Mouse (Mus musculus): ENCODE data around the gene Naa50.

Naa50 gene

GRCm38 (mm10) chr16:44199066-44199703 is 59.6 kb downstream of the Naa50 start:
- DNase-seq (ENCODE audit: low read depth, low spot score), result no peak

DNA sequence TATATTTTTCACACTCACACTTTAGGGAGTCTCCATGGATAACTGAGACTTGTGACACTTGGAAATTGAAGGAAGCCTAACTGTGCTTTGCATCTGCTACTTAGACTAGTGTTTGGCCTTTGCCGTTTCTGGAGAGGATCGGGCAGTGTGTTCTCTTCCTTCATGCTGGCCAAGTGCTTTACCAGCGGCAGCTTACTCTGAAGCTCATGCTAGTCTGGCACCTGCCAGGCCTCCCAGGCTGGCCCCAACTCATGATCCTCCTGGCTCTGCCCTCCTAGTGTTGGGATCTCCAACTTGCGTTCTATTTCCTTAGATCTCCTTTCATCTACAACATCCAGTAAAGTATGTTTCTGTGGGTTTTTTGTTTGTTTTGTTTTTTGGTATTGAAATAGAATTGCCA is 60.5 kb downstream of the Naa50 start:
- no peak for DNase-seq (ENCODE audit: low read depth, low spot score)

DNA sequence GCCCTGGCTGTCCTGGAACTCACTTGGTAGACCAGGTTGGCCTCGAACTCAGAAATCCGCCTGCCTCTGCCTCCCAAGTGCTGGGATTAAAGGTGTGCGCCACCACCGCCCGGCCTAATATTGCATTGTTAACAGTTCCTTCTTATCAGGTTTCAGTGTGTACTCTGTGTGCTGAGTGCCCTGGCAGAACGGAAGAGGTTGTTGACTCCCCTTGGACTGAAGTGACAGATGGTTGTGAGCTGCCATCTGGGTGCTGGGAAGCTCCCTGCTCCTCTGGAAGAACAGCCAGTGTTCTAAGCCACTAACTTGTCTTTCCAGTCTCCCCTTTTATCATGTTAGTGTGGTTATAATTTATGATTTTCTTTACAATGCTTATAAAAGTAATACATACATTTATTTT is 64.7 kb downstream of the Naa50 start:
- DNase-seq (ENCODE audit: low read depth, low spot score), result no peak

DNA sequence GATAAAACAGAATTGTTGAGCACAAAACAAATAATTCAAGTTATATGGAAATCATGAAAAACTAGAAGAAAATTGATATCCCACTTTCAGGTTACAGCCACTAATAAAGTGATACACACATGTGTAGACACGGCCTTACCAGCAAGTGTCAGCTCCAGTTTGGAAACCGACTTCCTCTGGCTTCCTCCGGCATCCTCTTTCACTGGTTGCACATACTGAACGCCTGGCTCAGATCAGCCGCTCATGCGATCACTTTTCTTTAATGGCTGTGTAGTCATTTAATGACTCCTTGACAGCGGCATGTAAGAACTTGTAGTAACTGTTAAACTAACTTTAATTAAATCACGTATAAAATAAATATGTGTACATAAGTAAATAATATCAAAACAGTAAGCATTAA is 66.3 kb downstream of the Naa50 start:
- DNase-seq (ENCODE audit: low read depth, low spot score), result no peak

DNA sequence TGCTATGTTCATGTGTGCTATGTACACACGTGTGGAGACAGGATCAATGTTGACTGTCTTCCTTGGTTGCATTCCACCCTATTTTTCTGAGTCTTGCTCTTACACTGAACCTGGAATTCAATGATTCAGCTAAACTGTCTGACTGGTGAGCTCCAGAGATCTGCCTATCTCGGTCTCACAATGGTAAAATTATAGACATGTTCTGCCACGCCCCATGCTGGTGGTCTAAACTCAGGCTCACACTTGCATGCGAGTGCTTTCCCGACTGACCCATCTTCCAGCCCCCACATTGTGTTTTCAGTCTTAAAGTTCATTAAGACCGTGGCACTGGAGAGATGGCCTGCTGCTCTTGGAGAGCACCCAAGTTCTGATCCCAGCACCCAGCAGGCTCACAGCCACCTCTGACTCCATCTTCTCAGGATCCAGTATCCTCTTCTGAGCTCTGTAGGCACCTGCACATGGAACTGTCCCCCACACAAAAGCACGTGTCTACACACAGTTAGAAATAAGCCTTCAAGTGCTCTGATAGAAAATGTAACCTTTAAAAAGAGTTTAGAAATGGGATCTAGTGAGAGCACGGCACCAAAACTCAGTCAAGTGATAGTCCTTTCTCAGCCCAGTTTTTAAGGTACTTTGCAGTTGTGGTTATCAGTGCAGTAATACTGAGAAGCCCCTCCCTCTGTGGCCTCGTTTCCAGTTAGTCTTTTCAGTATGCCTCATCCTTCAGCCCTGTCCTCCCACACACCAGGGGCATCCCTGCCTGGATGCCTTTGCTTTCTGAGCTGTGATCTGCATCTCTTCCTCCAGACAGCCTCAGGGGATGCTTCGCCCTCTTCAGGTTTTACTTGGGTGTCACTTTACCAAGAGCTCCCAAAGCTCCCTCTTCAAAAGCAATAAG is 70.8 kb downstream of the Naa50 start:
- no peak for DNase-seq (ENCODE audit: low read depth, low spot score)

DNA sequence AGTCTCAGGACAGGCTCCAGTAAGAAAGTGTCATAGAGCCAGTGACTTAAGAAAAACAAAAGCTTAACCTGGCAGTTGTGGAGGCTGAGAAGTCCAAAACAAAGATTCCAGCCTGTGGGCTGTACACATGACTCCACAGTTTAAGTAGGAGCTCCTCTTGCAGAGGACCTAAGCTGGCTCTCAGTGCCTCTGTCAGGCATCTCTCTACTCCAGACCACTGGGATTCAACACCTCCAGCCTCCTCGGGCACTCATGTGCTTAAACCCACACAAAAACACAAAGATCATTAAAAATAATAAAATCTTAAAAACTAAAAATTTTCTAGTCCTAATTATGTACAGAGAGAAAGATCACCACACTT is 71.4 kb downstream of the Naa50 start:
- no peak for DNase-seq (ENCODE audit: low read depth, low spot score)

GRCm38 (mm10) chr16:44212703-44213102 is 73.1 kb downstream of the Naa50 start:
- no peak for DNase-seq (ENCODE audit: low read depth, low spot score)
